Mouse (Mus musculus) 416B (cell line): ENCODE results near the gene Plxnd1.
A peak's percentile ranks its signal among the peaks of the same experiment; 100 is the strongest.

Source experiments
- DNase-seq: peaks from one replicate; pipeline ENCODE4 v3.0.0; 2011; ENCODE audit warnings: low read depth

The Plxnd1 gene

GRCm38 (mm10) chr6:115956922-115957601 is 37.7 kb downstream of the Plxnd1 start:
- peak; percentile 19 for DNase-seq

- no peak for DNase-seq
Measured at GRCm38 (mm10) chr6:115956418-115956921, 38.3 kb downstream of the Plxnd1 start.

- DNase-seq: no peak
Measured at GRCm38 (mm10) chr6:115955664-115956063, 39.1 kb downstream of the Plxnd1 start.

GRCm38 (mm10) chr6:115955169-115955568 is 39.6 kb downstream of the Plxnd1 start:
- no peak for DNase-seq

DNA sequence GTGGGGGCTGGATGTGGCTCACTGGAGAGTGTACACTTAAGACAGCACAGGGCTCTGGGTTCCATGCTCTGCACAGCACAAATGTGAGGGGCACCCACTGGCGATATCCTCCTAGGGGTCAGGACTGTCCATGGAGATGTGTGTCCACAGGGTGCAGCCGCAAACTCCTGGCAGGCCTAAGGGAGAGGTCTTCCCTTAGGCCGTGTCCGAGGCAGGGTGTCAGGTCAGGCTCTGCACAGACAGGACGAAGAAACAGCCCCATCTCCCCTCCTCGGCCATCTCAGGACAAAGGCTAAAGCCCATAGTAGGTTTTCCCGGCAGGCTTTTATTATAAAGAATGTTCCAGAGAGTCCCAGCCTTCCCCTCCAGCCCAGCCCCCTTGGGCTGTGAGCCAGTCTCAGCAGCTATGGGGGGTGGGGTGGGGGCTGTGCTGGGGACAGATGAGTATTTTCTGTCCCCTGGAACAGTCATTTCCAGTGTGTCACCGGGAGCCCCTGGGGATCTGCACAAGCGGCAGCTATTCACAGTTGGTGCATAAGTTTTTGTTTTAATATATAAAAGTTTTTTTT is 40.2 kb downstream of the Plxnd1 start:
- DNase-seq: no peak

- peak; percentile 76 for DNase-seq
Measured at GRCm38 (mm10) chr6:115946389-115946788, 48.4 kb downstream of the Plxnd1 start.

- peak; percentile 88 for DNase-seq
Measured at GRCm38 (mm10) chr6:115945633-115946032, 49.2 kb downstream of the Plxnd1 start.

DNA sequence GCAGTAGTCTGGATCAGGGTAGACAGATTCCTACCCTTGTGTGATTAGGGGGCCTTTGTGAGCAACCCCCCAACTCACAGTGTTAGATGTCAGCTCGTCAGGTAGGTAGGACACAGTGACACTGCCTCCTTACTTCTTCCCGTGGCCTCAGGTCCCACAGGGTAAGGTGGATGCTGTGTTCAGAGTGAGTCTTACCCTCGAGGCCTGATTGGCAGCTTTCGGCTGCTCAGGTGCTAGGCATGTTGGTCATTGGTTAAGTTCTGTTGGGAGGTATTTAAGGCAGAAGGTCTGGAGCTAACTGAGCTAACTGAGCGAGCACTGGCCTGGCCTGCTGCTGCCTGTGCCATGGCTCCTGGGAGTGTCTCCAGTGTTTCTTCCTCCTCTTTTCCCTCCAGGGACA is 50.2 kb downstream of the Plxnd1 start, which contains the start of gene H1foo:
Gene H1foo, plus strand, starts transcription at position 301 of the 400 bp plus-strand sequence.
- DNase-seq: no peak

DNA sequence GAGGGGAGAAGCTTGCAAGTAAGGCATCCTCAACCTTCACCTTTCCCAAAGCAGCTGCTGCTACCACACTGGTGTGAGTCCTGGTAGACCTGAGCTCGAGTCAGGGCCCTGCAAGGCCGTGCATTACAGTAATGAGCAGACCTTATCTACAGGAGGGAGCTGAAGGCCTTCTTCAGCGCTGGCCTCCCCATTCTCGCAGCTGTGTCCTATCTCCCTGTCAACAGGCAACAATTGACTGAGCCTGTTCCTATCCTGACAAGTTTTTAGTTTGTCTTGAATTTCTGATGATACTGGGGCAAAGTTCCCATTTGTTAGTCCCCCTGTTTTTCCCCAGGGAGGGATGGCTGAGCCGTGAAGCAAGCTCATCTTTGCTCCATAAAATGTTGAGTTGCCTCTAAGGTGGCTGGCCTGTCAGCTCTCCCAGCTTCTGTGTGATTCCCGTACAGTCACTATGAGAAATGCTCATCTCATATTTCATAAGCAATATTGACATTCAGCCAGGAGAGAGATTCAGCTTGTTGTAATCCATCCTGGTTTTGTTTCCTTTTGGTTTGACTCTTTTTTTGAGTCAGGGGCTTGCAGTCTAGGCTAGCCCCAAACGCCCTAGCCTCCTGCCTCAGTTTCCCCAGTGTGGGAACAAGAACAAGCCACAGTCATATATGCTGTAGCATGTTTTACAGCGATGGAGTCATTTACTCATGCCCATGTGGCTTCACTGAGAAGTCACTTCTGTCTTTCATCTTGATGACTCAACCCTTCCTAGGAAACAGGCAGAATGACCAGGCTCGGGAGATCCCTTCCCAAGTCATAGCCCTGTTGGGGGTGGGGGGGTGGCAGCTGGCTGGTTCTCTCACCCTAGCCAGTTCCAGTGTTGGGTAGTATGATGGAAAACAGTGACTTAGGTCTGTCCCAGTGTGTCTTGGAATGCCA is 51.0 kb downstream of the Plxnd1 start:
- DNase-seq: peak; percentile 83

DNA sequence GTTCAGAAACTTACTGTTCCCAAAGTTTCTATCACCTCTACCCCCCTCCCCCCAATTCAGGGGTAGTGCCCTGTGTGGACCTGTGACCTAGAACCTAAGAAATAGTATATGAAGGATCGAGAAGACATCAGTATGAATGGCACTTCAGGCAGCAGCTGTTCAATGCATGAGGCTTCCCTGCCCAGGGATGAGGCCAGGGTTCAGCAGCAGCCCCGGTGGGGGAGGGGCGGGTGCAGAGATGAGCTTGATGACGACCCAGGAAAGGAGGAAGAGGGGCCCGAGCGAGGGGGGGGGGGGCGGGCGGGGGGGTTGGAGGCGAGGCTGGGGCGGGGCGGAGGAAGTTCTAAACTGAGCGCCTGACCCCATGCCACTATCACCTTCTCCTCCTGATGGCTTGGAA is 53.7 kb downstream of the Plxnd1 start:
- no peak for DNase-seq

DNA sequence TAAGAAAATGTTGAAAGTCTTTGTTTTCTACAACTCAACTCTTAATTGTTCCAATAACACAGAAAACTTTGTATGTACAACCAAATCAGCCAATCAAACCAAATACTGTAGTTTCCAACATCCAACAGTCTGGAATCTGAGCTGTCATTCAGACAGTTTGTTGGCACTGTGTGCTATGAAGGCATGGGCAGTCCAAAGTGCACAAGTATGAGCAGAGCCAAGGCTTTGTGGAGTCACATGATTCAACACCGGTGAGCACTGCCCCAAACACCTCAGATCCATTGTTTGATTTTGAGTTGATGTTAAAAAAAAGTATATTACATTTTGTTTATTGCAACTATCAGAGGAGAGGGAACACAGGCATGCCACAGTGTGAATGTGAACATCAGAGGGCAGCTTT is 54.2 kb downstream of the Plxnd1 start:
- DNase-seq: no peak

DNA sequence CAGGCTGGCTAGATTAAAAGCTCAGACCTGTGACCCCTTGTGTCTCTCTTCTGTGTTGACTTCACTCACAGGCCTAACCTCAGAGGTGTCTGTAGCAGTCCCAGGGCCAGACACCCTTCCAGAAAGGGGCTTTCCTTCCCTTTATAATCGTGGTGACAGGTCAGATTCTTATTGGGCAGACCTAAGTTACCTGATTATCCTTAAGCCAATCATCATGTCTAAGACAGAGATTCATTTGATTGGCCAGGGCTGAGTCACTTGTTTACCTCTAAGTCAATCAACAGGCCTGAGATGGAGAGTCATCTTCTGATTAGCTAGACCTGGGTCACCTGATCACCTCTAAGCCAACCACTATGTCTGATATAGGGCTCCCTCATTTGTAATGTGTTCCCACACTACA is 56.0 kb downstream of the Plxnd1 start:
- DNase-seq: no peak

DNA sequence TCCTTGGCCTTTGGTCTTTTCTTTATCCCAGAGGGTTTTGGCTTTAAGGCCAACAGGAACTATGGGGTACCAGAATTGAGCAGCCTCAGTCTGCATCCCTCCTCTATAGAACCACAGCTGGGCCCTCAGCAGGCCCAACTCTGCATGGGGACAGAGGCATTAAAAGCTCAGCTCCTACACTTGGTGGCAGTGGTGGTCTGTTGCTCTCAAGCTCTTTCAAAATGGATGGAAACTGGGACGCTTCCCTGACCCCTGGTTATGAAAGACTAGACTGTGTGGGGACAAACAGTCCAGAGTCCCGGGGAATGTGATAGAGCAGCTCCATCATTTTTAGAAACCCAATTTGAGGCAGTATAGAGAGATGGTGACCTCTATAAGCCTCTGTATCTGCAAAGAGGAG is 56.8 kb downstream of the Plxnd1 start:
- no peak for DNase-seq

- no peak for DNase-seq
Measured at GRCm38 (mm10) chr6:115935544-115935943, 59.3 kb downstream of the Plxnd1 start.

DNA sequence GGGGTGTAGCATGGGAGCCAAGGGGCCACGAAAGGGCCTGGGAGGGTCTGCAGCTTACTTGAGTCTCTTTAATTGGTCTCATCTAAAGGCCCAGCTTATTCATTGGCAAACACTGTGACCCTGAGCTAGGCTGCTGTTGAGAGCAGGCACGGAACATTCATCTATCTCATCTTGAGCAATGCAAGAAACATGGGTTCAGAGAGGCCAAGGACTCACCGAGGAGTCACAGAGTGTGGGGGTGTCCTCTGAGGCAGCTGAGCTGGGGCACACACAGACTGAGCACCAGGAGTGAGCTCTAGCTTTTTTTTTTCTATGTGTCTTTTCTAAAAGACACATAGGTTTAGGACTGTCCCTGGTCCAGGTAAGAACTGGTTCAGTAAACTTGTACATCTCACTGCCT is 62.4 kb downstream of the Plxnd1 start:
- no peak for DNase-seq

GRCm38 (mm10) chr6:115931639-115932038 is 63.2 kb downstream of the Plxnd1 start, which contains the start of gene Rho:
Gene Rho (plus strand): TSS chr6:115931748.
- no peak for DNase-seq

DNA sequence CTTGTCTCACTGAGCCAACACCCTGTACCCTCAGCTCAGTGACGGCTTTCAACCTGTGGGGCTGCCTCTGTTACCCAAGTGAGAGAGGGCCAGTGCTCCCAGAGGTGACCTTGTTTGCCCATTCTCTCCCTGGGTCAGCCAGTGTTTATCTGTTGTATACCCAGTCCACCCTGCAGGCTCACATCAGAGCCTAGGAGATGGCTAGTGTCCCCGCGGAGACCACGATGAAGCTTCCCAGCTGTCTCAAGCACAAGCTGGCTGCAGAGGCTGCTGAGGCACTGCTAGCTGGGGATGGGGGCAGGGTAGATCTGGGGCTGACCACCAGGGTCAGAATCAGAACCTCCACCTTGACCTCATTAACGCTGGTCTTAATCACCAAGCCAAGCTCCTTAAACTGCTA is 64.8 kb downstream of the Plxnd1 start:
- DNase-seq: no peak

- no peak for DNase-seq
Measured at GRCm38 (mm10) chr6:115927292-115928242, 67.2 kb downstream of the Plxnd1 start.

DNA sequence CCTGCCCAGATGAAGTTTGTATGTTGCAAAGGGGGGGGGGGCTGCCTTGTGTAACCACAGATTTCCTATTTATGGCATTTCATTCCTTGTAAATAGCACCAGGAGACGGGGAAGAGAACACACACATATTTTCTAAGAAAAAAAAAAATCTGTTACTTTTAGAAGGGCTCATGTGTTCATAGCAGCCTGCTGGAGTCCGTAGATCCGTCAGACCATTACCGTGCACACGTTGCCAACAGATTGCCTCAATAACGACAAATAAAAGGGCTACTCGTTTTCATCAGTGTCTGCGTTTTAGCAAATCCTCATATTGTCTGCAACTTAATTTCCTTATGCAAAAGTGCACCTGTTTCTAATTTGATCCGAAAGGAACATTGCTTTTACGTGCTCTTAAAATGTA is 68.4 kb downstream of the Plxnd1 start:
- DNase-seq: no peak

GRCm38 (mm10) chr6:115924829-115925228 is 70.0 kb downstream of the Plxnd1 start:
- no peak for DNase-seq

GRCm38 (mm10) chr6:115919876-115920275 is 74.9 kb downstream of the Plxnd1 start:
- DNase-seq: no peak
